Mouse (Mus musculus): ENCODE results near the gene Trpd52l3.
A peak's percentile ranks its signal among the peaks of the same experiment; 100 is the strongest.

The Trpd52l3 gene

GRCm38 (mm10) chr19:30029894-30030635 is 26.5 kb downstream of the Trpd52l3 start, which contains the start of gene Uhrf2:
Gene Uhrf2 (plus strand): TSS chr19:30030513.
- peak; percentile 93 to 95 for DNase-seq (ENCODE audit: low spot score in 2 of 2)

GRCm38 (mm10) chr19:30030636-30031467 is 27.3 kb downstream of the Trpd52l3 start:
- peak in 1 of 2 experiments; percentile 13 for DNase-seq (ENCODE audit: low spot score in 2 of 2)

GRCm38 (mm10) chr19:30031468-30031931 is 27.9 kb downstream of the Trpd52l3 start:
- DNase-seq (ENCODE audit: low spot score in 2 of 2) = no peak

- DNase-seq (ENCODE audit: low spot score in 2 of 2) = no peak
Measured at GRCm38 (mm10) chr19:30032206-30032605, 28.6 kb downstream of the Trpd52l3 start.

GRCm38 (mm10) chr19:30035361-30035760 is 31.8 kb downstream of the Trpd52l3 start:
- no peak for DNase-seq (ENCODE audit: low spot score in 2 of 2)

- no peak for DNase-seq (ENCODE audit: low spot score in 2 of 2)
Measured at GRCm38 (mm10) chr19:30043691-30044090, 40.1 kb downstream of the Trpd52l3 start.

- no peak for DNase-seq (ENCODE audit: low spot score in 2 of 2)
Measured at GRCm38 (mm10) chr19:30044630-30045029, 41.0 kb downstream of the Trpd52l3 start.

- no peak for DNase-seq (ENCODE audit: low spot score in 2 of 2)
Measured at GRCm38 (mm10) chr19:30045857-30046256, 42.3 kb downstream of the Trpd52l3 start.

GRCm38 (mm10) chr19:30050584-30050983 is 47.0 kb downstream of the Trpd52l3 start:
- no peak for DNase-seq (ENCODE audit: low spot score in 2 of 2)

- DNase-seq (ENCODE audit: low spot score in 2 of 2) = no peak
Measured at GRCm38 (mm10) chr19:30051479-30051878, 47.9 kb downstream of the Trpd52l3 start.

GRCm38 (mm10) chr19:30054218-30054617 is 50.6 kb downstream of the Trpd52l3 start:
- no peak for DNase-seq (ENCODE audit: low spot score in 2 of 2)
